Mouse (Mus musculus): ENCODE measurements around the gene Mast3.

- no peak for TF ChIP-seq CTCF (IDR thresholded peaks at IDR 0.05; ENCODE audit: extremely low read depth, insufficient read depth, low read length)
- no peak for TF ChIP-seq POLR2A (IDR thresholded peaks at IDR 0.05; ENCODE audit: extremely low read depth, insufficient read depth, low read length)
Measured at GRCm38 (mm10) chr8:70748246-70749096, 56.4 kb downstream of the Mast3 start.

All from cortical plate, adult 2 months (tissue).